Mouse (Mus musculus): Measurements from ENCODE around the gene Ptch1.

Gene Ptch1

GRCm38 (mm10) chr13:63502391-63502790, 71.0 kb downstream of the Ptch1 start:
- in situ Hi-C loops (cut with MboI, MseI), result no loop called here

- in situ Hi-C loops (cut with MboI, MseI), result no loop called here
Observed at GRCm38 (mm10) chr13:63499489-63499888, 73.9 kb downstream of the Ptch1 start.

DNA sequence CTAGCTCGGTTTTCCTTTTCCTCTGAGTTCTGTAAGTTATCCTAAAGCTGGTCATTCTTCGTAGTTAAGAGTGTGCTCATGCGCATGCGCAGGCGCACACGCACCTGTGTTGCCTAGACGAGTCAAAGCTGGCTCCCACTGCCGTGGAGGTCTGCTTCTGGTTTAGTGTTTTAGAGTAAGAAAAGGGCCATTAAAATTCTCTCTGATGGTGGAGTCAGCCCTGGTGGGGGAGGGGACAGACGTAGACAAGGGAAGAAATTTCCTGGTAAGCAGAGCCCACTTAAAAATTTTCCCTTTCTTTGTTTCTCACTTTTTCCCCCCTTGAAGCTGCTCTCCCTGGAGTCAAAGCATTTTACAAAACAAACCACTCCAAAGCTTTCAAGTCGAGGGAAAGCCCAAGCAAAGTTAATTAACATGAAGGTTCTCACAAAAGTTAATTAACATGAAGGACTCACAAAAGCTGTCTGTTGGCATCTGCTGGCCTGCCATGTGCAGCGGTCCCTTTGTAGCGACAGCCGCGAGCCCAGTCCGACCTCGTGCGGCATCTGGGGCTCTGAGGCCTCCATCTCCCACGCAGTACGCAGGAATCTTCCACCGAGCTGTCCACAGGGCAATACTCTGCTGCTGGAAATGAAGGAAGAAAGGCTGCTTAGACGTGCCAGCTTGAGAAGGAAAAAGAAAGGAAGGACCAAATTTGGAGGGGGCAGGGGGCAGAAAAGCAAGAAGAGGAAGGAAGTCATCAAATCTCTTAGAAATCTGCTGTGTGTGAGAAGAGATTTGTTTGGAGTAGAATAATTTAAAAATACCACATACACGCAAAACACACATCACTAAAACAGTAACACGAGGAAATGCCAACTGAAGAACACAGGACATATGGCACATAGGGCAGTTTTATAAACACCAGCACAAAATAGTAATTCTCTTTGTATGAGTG, 76.5 kb downstream of the Ptch1 start, which contains the start of gene Fancc:
Gene Fancc, minus strand, starts transcription at position 633 of the 937 bp plus-strand sequence.
- in situ Hi-C loops (cut with MboI, MseI), result no loop called here

- in situ Hi-C loops (cut with MboI, MseI), result no loop called here
Observed at GRCm38 (mm10) chr13:63487707-63488042, 85.7 kb downstream of the Ptch1 start.

DNA sequence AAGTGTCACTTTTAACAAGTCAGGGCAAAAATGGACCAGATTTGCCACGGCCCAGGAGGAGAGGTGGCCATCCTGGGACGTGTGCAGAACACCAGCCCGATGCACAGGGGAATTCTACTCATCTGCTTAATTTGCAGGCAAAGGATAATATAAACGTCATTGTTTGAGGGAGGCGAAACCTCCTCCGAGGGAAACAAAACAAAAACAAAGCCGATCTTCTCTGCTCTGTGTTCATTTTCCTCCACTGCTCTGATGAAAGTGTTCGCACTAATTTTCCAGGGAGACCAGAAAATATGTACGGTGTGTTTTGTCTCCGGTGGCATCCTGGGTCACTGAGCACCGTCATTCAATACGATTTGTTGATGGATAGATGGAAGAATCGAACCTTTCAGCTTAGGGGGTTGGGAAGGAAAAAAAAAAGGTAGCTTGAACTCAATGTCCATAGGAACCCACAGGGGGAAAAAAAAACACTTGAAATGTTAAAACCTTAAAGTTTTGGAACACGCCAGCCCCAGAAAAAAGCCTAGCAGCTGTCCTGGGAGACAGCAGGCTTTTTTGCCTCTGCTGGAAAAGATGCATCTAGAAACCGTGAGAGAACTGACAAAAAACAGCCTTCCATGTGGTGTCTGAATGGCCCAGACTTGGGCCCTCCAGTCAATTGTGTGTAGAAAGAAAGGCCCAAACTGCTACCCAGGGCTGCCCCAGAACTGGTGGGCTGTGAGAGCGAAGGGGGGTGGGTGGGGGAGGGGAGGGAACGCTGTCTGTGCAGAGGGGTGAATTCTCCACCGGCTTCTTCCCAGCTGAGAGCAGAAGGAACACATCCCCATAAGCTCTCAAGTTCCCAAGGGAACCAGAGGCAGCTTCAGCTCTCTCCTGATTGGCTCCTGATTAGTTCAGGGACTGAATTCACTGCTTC, 86.3 kb downstream of the Ptch1 start:
- in situ Hi-C loops (cut with MboI, MseI), result no loop called here

DNA sequence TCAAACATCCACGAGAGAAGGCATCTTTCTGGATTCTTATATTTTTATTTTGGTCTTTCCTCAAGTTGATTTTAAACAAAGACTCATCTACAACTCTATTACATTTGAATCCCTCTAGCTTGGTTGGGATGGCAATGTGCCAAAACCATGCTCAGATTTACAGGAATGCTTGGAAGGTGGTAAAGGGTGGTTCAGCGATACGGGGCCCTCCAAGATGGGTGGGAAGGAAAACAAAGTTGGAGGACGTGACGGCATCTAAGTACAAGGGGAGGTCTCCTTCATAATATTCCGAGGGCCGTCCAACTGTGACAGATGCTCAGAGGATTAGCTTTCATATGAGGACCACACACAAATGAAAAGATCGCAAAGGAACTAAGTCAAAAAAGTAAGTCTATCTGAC, 98.0 kb downstream of the Ptch1 start:
- in situ Hi-C loops (cut with MboI, MseI), result no loop called here
